Mouse (Mus musculus) adrenal gland, postnatal 25 days (tissue): Measurements from ENCODE around the gene Mmp25. TPM values are rescaled to one million over a fixed set of nuclear protein-coding genes. Genes with fewer than 3 reads are reported as not detected.

Source experiments
- DNase-seq: peaks from one replicate; pipeline ENCODE4 v3.0.0; 2021; ENCODE audit warnings: mixed read lengths
- long read RNA-seq: library from polyadenylated mRNA; stranded (forward); transcript quantifications from one replicate; pipeline ENCODE4 v2.0.0, GENCODE M21; 2021
- total RNA-seq: library from RNA; stranded (reverse); gene quantifications from 2 replicates; pipeline ENCODE4 v1.2.3, GENCODE M21; 2021

Gene Mmp25
- total RNA-seq: 0.18 TPM in 1 of 2 replicates, not detected in the other
- long read RNA-seq: 0 reads

DNA sequence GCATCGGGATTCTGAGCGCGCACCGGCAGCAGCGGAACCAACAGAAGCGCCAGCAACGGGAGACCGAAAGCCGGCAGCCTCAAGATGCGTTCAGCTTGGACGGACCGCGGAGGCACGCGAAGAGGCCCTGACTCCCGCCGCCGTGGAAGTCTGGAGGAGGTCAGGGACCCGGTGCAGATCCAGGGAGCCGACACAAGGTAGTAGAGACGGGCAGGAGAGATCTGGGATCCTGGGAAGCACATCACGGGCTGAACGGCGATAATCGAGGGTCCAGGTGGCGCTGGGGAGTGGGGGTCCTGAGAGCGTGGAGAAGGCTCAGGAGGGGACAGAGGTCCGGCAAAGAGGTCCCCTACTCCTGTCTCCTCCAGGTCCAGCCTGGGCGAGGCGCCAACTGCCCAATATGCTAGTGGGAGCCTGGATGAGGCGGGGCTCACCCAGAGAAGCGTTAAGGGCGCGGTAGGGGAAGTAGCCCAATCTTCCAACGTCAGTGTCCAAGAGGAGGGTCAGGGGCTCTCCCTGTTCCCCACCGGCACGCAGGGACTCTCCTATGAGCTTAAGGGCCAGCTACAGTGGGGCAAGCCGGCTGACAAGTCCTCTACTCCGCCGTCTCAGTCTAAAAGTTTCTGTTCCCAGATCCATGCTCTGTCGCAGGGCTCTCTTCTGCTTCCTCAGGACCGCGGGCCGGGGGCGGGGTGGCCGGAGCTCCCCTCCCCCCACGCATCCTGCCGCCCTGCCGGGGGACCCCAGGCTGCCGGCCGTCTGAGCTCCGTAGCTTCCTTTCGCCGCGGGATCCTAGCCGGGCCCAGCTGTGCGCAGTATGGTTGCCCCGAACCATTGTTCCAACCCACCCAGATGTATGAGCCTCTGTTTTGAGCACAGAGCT is at the start of gene Mmp25:
TSS of gene Mmp25 (minus strand) at position 665 of the 883 bp plus-strand sequence.
- DNase-seq: peak; percentile 28

DNA sequence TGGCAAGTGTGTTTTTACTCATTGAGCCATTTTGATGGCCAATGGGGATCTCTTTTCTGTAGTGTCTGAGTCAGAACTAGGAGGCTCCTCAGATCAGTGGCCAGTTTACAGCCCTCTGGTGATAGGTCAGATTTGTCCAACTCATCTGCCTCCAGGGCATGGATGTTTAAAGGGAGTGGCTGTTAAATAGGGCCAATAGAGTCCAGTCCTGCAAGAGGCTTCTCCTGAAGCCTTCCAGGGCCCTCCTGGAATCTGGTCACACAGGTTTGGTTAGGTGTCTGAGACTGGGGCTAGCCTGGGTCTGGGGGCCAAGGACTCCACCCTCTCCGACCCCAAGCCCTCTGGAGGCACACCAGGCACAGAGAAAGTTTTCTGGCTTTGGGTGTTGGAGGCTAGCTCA is 49.4 kb upstream of the Mmp25 start:
- no peak for DNase-seq

DNA sequence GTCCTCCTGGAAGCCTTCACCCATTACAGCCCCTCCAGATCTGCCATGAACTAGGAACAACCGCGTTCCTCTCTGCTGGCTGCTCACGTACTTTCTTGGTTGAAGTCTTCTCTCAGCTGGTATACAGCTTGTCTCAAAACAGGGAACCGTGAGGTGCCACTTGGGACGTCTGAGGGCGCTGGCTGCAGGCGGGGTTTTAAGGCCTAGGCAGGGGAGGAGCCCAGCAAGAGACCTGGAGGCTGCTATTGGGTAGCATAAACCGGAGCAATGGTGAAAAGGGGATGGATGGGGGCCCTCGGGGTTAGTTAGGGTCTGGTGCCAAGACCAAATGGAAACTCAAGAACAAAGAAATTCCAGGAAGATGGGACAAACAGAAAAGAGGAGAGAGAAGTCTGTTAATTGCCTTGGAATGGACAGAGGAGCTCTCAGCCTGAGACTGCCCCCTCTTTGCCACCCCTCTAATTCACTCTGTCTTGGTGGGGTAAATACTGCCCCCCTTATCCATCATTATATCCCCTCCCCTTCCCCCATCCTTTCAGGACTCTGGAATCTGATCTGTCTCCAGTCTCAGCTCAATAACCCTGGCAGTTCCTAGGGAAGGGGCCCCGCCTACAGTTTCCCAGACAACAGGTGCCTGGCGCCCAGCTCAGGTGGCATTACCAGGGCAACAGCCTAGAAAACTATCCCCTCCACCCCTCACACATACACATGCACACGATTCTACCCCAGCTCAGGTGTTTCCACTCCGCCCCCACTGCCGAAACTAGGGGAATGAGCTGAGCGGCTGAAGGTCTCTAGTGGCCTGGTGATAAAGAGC is 39.0 kb upstream of the Mmp25 start, which contains the start of gene Cldn9:
TSS of gene Cldn9 (minus strand) at position 171 of the 817 bp plus-strand sequence.
- no peak for DNase-seq

DNA sequence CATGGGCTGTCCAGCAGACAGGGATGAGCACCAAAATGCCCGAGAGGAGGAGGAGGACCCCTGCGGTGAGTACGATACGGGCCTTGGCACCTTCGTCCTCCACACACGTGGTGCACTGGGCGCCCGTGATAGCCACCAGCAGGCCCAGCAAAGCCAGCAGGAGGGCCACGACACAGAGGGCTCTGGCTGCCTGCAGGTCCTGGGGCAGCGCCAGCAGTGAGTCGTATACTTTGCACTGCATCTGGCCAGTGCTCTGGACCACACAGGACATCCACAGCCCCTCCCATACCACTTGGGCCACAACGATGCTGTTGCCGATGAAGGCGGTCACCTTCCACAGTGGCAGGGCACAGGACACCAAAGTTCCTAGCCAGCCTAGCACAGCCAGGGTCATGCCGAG is 38.1 kb upstream of the Mmp25 start:
- DNase-seq: no peak

DNA sequence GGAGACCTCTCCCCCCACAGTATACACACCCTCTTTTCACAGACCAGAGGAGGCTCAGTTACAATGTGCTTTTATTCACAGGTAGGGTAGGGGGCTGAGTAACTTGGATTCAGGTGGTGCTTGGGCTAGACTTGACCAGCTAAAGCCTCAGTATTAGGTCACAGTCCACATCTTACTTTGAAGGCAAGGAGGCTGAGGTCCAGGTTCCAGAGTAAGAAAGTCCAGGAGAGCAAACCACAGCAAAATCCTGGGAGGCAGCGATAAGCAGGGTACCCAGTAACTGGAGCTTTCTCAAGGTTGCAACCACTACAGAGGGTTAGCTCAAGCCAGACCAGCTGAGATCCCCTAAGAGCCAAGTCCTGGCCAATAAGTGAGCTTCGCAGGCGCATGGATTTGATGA is 37.5 kb upstream of the Mmp25 start:
- DNase-seq: no peak

DNA sequence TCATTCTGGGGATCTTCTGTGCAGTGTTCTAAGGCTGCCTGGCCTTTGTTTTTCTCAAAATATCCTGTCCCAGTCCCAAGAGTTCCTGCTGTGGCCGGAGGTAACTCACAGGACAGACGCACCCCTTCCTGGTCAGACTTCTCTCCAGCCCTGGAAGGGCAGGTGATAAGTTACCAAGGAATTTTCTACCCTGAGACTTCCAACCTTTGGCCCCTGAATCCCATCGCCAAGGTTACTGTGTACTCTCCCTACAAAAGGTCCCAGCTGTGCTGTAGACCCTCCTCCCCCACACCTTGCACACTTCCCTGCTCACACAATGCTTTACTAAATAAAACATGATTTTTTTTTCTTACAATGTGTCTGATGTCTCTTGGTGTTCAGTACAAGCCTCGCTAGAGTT is 37.0 kb upstream of the Mmp25 start:
- DNase-seq: no peak

DNA sequence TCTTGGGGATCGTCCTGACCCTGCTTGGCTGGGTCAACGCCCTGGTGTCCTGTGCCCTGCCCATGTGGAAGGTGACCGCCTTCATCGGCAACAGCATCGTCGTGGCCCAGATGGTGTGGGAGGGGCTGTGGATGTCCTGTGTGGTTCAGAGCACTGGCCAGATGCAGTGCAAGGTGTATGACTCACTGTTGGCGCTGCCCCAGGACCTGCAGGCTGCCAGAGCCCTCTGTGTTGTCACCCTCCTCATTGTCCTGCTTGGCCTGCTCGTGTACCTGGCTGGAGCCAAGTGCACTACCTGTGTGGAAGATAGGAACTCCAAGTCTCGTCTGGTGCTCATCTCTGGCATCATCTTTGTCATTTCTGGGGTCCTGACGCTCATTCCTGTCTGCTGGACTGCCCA is 36.0 kb upstream of the Mmp25 start:
- peak; percentile 73 for DNase-seq

DNA sequence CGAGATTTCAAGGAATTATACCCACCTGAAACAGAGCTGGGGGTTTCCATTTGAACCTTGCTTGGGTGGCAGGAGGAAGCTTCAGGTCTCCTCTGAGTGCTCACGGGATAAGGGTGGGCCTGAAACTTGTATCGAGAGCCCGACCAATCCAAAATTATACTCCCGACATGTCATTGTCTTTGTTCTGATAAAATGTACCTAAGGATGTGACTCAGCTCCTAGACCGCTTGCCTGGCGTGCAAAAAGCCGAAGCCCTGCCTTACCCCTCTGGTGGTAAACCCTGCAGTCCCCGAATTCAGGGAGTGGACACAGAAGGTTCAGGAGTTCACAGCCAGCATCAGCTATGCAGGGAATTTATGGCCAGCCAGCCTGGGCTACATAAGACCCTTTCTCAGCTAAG is 35.3 kb upstream of the Mmp25 start:
- no peak for DNase-seq

DNA sequence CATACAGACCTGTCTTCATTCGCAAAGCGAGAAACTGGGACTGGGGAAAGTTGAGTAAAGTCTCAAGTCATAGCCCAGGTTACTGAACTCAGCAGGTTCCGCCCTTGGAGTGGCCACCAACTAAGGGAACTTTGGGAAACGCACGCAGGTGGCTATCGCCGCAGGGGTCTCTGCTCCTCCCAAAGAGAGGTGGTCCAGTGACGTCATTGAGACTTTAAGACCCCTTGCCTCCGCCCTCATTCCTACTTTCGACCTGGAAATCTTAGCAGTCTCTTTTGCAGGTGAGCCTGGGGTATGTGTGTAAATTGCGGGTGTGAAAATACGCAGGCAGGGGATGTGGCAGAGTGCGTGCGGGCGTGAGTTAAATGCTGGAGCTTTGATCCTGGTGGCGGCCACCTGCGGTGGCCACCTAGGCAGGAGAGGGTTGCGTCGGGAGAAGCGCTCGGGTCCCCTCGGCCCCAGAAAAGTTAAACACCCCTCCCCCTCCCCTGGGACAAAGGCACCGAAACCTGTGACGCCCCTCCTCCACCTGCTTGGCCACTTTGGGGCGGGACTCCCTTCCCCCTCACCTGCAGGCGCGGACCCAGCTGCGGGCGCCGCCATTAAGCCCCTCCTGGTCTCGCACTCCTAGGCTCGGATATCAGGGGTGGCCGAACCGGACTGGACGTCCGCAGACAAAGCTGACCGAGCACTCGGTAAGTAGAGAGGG is 34.2 kb upstream of the Mmp25 start, which contains the start of gene Cldn6:
TSS of gene Cldn6 (plus strand) at position 123 of the 709 bp plus-strand sequence.
- no peak for DNase-seq

DNA sequence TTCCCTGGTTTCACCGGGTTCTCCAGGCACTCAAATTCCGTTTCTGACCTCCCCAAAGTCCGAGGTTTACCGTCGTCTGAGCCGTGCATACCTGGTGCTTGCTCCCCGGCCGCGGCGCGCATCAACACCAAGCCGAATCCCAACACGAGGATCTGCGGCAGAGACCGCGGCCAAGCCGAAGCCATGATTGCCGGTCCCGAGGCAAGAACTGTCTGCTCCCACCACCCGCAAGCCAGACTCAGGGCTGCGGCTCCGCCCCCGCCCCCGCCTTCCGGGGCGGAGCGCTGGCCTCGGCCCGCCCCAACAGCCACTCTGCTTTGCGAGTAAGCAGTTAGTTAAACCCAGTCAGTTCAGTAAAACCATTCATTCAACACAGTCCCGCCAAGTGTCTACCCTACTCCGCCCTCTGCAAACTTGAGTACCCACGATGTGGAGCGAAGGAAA is 32.2 kb upstream of the Mmp25 start, which contains the start of gene Tnfrsf12a:
TSS of gene Tnfrsf12a (minus strand) at position 233 of the 444 bp plus-strand sequence.
- DNase-seq: peak; percentile 88

DNA sequence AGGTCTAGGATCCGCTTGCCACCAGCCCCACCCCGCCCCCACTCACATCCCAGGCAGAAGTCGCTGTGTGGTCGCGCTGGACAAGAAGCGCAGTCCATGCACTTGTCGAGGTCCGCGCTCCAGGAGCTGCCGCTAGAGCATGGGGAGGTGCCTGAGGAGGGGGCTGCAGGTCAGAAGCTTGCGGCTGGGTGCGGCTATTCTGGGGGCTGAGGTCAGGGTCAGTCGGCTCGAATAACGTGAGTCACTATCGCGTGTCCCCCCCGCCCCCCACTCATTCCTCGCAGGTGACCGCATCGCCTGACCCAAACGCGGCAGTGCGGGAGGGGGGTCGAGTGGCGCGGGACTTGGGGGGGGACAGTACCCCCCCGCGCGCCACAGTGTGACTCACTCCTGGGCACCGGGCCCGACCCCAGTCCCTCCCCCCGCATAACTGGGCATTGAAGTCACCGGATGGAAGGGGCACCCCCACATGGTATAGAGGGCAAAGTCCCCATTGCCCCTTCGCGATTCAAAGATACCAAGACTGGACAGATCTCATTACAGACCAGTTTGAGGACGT is 31.5 kb upstream of the Mmp25 start:
- DNase-seq: peak; percentile 89

DNA sequence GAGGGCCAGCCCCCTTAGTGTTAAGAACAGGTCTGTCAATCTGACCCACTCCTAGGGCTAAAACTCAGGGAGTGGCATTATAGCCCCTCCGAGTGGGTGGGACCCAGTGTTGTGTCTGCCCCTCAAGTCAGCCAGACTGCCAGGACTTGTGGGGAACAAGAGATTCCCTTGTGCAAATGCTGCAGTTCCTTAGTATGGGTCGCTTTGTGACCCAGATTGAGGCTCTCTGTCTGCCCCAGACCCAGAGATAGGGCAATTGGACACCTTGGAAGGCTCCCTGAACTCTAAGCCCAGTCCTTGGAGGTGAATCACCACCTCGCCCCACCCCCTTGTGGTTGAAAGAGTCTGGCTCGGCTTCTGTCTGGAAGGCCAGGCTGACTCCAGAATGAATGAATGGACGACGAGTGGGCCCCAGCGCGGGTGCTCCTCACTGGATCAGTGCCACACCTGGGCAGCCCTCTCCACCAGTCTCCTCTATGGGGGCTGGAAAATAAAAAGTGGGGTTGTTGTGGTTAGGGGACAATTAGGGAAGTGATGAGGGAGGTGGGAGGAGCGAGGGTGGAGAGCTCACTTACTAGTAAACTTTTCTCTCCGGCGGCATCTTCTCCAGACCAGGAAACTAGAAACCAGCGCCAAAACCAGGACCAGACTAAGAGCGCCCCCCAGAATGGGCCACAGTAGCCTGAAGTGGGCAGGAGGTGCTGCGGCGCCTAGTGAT is 30.6 kb upstream of the Mmp25 start:
- DNase-seq: peak; percentile 83

DNA sequence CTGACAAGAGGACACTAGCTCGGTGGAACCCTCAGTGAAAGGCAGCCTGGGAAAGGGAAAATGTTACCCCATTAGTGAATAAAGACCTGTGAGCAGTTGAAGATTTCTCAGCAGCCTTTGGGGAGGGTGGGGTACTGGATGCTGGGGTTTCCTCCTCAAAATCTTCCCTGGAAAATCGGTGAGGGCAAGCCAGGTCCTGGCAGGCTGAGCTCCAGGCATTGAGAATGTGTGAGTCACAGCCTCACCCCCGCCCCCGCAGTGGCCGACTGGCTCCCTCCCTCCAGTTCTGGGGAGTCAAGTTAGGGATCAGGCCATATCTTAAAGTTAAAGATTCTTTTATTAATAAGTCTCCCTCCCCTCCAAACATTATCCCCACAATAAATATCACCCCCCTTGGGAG is 30.1 kb upstream of the Mmp25 start:
- peak; percentile 83 for DNase-seq

DNA sequence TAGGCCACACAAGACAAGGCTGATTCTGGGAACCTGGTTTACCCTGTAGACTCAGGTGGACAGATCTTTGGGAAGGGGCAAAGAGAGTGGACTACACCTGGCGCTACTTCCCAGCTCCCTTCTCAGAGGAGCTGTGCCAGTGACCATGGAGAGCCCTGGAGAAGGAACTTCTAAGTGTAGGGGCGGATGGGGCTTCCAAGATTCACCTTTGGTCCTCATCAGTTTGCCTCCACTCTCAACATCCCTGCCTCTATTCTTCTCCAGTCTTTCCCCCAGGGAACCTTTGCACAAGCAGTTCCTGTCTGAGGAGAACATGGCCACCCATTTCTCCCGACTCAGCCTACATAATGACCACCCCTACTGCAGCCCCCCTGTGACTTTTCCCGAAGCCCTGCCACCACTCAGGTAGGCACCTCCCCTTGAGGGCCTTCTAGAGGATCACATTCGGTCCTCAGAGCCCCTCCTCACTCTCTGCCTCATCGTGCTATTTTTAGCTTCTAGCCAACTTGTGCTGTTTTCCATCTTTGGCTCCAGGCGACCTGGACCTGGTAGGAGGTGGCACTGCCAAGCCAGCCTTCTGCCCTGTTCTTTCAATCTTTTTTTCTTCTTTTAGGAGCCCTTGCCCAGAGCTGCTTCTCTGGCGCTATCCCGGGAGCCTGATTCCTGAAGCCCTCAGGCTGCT is 29.3 kb upstream of the Mmp25 start:
- DNase-seq: peak; percentile 15

DNA sequence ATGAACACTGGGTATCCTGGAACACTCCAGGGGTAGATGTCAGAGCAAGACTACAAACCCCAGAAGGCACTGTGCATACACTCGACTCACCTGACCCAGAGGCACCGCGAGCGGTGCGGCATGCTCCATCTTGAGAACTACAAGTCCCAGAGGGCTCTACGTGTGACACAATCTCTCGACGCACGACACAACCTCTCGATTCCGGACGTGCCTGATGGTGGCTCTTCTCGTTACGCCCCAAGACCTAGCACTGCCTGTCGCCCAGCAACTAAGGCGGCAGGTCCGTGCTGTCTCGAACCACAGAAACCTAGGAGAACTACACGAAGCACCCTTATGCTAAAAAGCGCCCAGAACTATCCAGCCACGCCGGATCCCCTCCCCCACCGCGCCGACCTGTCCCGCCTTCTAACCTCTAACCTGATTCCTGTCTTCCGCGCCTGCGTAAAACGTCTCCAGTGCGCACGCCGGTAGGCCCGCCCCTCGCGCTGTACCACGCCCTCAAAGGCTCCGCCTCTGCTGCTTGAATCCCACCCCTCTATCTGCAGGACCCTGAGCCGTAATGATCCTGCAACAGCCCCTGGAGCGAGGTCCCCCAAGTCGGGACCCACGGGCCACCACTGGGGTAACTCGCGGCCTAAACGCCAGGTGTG is 28.5 kb upstream of the Mmp25 start, which contains the start of the genes Hcfc1r1 and Thoc6:
TSS of gene Hcfc1r1 (plus strand) at position 173 of the 650 bp plus-strand sequence.
TSS of gene Thoc6 (minus strand) at position 459 of the 650 bp plus-strand sequence.
- DNase-seq: peak; percentile 92

DNA sequence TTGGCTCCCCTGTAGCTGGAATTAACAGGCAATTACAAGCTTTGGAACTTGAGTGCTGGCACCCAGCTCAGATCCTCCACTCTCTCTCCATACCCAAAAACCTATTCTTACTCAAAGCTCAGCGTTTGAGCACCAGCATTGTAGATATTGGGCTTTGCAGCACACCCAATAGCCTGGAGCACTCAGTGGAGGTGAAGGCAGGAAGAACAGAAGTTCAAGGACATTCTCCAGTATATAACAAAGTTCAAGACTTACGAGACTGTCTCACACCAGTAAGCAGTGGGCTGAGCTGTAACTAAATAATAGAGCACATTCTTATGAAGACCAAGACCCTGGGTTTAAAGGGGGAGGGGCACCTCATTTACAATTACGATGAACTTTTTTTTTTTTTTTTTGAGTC is 27.7 kb upstream of the Mmp25 start:
- DNase-seq: no peak

DNA sequence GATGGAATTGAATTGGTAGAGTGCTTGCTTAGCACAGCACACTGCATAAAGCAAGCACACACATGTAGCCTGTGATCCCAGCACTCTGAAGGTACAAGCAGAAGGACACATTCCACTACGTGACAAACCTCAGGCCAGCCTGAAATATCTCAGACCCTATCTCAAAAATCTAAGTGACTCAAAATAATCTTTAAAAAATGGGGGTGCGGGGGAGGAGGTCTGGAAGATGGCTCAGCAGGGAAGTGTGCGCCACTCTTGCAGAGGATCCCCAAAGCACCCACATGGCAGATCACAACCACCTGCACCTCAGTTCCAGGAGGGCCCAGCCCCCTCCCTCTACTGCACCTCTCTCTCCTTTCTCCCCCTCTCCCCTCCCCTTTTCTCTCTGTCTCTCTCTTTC is 26.4 kb upstream of the Mmp25 start:
- no peak for DNase-seq

DNA sequence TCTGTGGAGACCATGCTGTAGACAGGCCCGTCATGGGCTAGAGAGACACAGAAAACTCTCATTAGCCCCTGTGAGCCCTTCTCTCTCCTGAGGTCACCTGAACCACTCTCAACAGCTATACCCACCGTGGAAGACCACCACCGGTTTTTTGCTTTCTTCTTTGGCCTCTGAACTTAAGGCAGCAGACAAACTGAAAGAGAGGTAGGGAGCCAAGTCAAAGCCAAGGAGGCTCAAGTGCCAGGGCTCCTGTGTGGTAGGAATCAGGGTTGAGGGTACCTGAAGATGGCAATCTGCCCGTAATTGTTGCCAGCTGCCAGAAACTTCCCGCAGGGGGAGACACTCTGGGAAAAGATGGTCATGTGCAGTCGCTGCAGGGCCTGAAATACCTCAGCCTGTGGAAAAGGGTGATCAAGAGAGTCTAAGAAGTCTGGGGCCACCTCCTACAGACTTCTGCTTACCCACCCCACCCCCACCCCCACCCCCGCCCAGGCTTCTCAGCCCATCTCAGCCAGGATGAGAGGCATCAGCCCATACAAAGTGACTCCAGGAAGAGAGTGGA is 25.5 kb upstream of the Mmp25 start:
- no peak for DNase-seq

DNA sequence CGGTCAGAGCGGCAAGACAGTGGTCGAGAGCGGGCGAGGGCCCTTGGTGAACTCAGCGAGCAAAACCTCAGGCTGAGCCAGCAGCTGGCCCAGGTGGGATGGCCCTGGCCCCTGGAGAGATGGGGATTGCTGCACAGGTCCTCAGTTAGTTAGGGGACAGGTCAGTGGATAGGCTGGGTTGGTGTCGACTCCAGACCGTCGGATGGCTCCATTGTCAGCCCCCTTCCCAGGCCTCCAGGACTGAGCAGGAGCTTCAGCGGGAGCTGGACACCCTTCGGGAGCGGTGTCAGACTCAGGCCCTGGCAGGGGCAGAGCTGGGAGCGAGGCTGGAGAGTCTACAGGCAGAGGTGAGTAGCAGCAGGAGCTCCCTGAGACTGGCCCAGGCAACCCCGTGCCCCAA is 20.4 kb upstream of the Mmp25 start:
- no peak for DNase-seq
